Mouse (Mus musculus) common myeloid progenitor, adult 5-6 weeks (primary cell): ENCODE results near the gene Ssh1. TPM values are rescaled to one million over a fixed set of nuclear protein-coding genes. Genes with fewer than 3 reads are reported as not detected.

Experiments used
- ATAC-seq: replicated peaks from 2 replicates; pipeline ENCODE4 v1.8.0; 2016; ENCODE audit warnings: low read depth, mild to moderate bottlenecking, moderate TSS enrichment, inconsistent platforms; ENCODE audit not compliant: poor library complexity, severe bottlenecking
- total RNA-seq: library from RNA; stranded (forward); fragments of 200-1000, 187-1606 nt; gene quantifications from 2 replicates; pipeline ENCODE4 v1.2.3, GENCODE M21; 2017

The Ssh1 gene
- total RNA-seq, 1 experiment from 2014 or later: 7.0 TPM

DNA sequence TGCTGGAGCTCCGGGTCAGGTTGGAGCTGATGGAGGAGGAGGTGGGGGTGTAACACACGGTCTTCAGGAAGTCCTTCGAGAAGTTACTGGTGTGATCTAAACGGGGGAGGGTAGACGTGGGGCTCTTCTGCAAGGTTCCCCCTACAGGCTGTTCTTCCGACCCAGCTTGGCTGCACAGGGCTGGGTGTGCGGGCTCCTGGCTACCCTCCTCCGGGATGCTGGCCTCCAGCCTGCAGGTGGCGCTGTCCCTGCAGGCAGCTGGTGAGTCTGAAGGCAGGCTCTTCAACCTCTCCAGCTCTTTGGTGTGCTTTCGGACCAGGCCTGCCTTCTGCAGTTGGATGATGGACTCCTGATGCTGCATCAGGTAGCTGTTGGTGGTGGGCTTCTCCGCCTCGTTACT lies 51.1 kb downstream of the Ssh1 start:
- ATAC-seq: no peak

- ATAC-seq: no peak
These were observed 54.3 kb downstream of the Ssh1 start for GRCm38 (mm10) chr5:113939263-113939900.

GRCm38 (mm10) chr5:113937650-113938049 lies 56.0 kb downstream of the Ssh1 start:
- ATAC-seq: peak; percentile 69

- no peak for ATAC-seq
These were observed 59.8 kb downstream of the Ssh1 start for GRCm38 (mm10) chr5:113933889-113934288.

DNA sequence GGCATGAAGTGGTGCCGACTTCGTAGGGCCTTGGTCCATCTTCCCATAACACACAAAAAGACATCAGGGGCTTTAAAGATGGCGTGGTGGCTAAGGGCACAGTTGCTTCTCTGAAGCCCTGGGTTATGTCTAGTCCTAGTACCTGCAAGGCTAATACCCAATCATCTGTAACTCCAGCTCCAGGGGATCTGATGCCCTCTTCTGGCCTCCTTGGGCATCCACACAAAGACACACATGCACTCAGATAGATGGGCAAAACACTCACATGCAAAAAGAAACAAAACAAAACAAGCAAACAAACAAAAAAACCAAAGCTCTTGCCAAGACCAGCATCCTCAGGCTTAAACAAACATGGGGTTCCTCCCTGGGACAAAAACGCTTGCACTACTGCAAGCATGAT lies 60.2 kb downstream of the Ssh1 start:
- no peak for ATAC-seq

DNA sequence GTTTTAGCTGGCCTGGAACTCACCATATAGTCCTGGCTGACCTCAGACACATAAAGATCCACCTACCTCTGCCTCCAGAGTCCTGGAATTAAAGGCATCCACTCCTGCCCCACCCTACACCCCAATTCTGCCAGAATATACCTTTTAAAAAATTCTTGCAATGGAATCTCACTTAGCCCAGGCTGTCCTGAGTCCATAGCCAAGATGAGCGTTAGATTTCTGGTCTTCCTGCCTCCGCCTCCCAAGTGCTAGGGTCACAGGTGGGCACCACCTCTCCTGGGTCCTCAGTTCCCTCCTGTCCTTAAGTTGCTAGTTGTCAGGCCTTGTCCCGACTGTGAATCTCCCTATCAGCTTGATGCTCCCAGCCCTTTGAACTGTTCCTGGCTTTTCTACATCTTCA lies 61.4 kb downstream of the Ssh1 start:
- no peak for ATAC-seq

- peak; percentile 93 for ATAC-seq
These were observed 62.8 kb downstream of the Ssh1 start for GRCm38 (mm10) chr5:113930648-113931609.

DNA sequence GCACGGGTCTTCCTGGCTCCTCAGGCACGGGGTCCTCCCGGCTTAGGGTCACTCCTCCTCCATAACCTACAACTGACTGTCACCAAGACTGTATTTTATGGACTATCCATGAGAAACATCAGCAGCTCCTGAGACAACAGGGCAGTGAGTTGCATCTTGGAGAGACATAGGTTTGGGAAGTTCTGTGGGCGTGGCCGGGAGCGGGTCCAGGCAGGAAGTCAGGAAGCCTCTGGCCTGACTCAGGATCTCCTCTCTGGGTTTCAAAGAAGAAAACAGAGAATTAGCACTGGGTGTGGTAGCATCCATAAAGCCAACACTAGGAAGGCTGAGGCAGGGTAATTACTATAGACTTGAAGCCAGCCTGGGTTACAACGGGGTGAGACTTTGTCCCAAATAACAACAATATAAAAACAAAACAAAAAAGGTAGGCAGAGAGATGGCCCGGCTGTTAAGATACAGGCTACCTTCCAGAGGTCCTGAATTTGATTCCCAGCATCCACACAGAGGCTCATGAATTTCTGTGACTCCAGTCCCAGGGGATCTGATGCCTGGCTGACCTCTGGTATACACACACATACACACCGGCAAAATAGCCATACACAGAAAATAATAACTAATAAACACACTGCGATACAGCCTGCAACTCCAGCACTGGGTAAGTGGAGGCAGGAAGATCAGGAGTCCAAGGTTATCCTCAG lies 63.6 kb downstream of the Ssh1 start:
- no peak for ATAC-seq

- ATAC-seq: no peak
These were observed 64.2 kb downstream of the Ssh1 start for GRCm38 (mm10) chr5:113929526-113929925.

GRCm38 (mm10) chr5:113924608-113925007 lies 69.1 kb downstream of the Ssh1 start:
- peak; percentile 79 for ATAC-seq

DNA sequence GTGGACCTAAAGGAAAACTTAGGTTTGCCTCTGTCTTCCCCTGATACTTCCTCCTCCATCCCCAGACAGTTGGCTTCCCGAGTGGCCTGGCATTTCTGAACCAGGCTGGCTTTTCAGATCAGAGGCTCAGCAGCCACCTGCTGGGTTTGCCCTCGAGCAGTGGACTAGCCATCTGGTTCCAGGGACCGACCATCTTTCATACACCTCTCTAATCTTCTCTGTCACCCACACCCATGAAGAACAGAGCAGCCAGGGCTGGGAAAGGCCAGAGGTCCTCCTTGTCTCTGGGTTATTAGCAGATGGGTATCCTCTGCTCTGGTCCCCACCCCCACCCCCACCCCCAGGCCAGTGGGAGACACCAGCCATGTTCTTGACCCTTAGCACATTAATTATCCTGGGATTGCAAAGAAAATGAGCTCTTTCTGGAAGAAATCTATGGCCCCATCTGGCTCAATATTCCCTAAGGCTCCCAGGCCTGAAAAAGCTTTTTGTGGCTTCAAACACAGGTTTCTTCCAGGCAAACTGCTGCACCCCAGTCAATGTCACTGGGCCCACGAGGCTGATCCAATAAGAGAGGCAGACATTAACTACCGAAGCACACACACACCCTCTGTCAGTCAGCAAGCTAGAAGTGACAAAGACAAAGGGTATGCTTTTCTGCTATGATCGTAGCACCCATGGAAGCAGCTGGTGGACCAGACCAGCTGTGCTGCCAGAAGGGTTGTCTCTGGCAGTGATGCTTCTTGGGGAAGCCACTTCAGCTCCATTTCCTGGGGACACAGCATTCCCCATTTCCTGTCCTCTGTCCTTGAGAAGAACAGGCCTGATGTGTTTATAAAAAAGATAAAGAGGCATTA lies 72.2 kb downstream of the Ssh1 start:
- ATAC-seq: no peak

DNA sequence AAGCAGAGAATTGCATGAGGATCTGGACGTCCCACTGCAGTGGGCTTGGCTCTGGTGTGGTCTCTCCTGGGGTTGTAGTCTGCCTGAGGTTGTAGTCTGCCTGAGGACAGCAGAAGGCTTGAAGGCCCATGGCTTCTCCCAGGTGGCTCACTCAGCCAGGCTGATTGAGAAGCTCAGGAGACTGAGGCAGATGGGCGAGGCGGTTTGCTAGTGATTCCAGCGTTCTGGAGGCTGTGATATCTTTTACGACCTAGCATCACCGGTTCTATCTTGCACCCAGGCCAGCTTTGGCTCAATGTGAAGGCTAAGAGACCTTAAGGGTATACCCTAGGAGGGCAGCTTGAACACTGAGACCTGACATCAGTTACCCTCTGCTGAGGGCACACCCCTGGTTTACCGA lies 74.6 kb downstream of the Ssh1 start:
- no peak for ATAC-seq

GRCm38 (mm10) chr5:113918654-113919053 lies 75.0 kb downstream of the Ssh1 start:
- ATAC-seq: peak; percentile 92

GRCm38 (mm10) chr5:113910705-113911104 lies 83.0 kb downstream of the Ssh1 start:
- ATAC-seq: no peak

GRCm38 (mm10) chr5:113910065-113910701 lies 83.5 kb downstream of the Ssh1 start:
- ATAC-seq: peak; percentile 17

DNA sequence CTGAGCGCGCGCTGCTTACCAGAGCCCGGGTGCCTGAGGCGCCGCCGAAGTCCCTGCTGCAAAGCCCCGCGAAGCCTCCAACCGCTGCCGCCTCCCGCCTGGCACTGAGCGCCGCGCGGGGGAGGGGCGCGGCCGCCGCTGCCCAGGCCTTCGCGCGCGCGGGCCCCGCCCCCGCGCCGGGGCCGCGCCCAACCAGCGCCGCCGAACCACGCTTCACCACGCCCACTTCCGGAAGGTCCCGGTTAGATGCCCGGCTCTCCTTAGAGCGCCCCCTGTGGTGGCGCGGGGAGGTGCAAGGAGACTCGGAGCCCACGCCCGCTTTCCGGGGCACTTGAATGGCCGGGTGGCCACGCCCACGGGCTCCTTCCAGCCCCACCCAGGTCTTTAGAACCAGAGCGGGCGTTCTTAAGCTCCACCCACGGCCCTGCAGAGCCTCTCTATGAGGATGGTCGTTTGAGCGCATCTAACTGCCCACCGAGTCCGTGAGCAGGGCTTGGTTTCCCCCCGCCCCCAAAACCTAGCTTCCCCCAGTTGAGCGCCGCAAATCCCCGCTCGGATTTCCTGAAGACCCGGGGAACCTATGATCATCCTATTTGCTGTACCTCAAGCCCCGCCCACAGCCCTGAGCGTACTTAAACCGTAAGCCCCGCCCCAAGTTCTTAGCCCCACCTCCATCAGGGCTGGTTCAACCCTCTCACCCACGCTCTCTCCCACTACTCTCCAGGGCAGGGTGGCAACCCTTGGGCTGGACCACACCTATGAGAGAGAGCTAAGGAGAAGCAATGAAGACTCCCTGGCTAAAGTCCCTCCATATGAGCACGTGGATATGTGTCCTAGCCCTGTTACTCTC lies 84.9 kb downstream of the Ssh1 start, which contains the start of gene Coro1c:
Gene Coro1c, minus strand, starts transcription at position 167 of the 850 bp plus-strand sequence.
- ATAC-seq: peak; percentile 76

GRCm38 (mm10) chr5:113907786-113908567 lies 85.7 kb downstream of the Ssh1 start:
- ATAC-seq: peak; percentile 59
